Mouse (Mus musculus): ENCODE results near the gene Elavl3. TPM values are rescaled to one million over a fixed set of nuclear protein-coding genes. Genes with fewer than 3 reads are reported as not detected.

Elavl3 gene
- total RNA-seq, 2 experiments from 2014 or later, result not detected

- ATAC-seq (replicated peaks; ENCODE audit: low FRiP score, poor library complexity, severe bottlenecking), result no peak
Observed at GRCm38 (mm10) chr9:21976626-21977175, 75.1 kb downstream of the Elavl3 start.

DNA sequence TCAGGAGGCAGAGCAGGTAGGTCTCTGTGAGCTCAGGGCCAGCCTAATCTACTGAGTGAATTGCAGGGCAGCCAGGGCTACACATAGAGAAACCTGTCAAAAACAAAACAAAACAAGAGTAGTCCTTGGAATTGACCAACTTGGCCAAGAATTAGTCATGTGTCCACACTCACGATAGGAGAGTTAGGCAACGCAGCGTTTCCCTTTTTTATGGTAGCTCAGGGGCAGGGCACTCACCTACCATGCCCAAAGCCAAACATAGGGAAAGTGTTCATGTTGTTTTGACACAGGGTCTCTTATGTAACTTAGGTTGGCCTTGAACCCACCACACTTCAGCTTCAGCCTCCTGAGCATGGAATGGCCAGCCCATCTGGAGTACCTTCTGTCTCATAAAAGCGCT lies 82.5 kb downstream of the Elavl3 start:
- no peak for ATAC-seq (replicated peaks; ENCODE audit: low FRiP score, poor library complexity, severe bottlenecking)

- ATAC-seq (replicated peaks; ENCODE audit: low FRiP score, poor library complexity, severe bottlenecking), result no peak
Observed at GRCm38 (mm10) chr9:21968883-21969282, 82.9 kb downstream of the Elavl3 start.

Other genes starting within 250 kb of the Elavl3 start
- gene Angptl8, start 216.5 kb downstream of the Elavl3 start, total RNA-seq (2015; ENCODE audit: low replicate concordance), result not detected in 2 replicates
- not detected in 2 replicates for gene Angptl8, start 216.5 kb downstream of the Elavl3 start, total RNA-seq (2017; ENCODE audit: low replicate concordance)
- gene Dock6, start 199.4 kb downstream of the Elavl3 start, total RNA-seq (2015; ENCODE audit: low replicate concordance), result 2.9 TPM in 1 of 2 replicates, not detected in the other
- 0.26 TPM in 1 of 2 replicates, not detected in the other for gene Dock6, start 199.4 kb downstream of the Elavl3 start, total RNA-seq (2017; ENCODE audit: low replicate concordance)
- gene Rab3d, start 133.8 kb downstream of the Elavl3 start, total RNA-seq (2015; ENCODE audit: low replicate concordance), result 3.8 and 7.2 TPM in 2 replicates
- 5.0 and 11.6 TPM in 2 replicates for gene Rab3d, start 133.8 kb downstream of the Elavl3 start, total RNA-seq (2017; ENCODE audit: low replicate concordance)
- gene Ccdc159, start 124.6 kb downstream of the Elavl3 start, total RNA-seq (2015; ENCODE audit: low replicate concordance), result not detected in 2 replicates
- gene Ccdc159, start 124.6 kb downstream of the Elavl3 start, total RNA-seq (2017; ENCODE audit: low replicate concordance), result not detected in 2 replicates
- gene Tmem205, start 124.5 kb downstream of the Elavl3 start, total RNA-seq (2015; ENCODE audit: low replicate concordance), result 13.8 TPM in 1 of 2 replicates, not detected in the other
- not detected in 2 replicates for gene Tmem205, start 124.5 kb downstream of the Elavl3 start, total RNA-seq (2017; ENCODE audit: low replicate concordance)
- gene Plppr2, start 115.0 kb downstream of the Elavl3 start, total RNA-seq (2015; ENCODE audit: low replicate concordance), result 1.3 TPM in 1 of 2 replicates, not detected in the other
- not detected in 2 replicates for gene Plppr2, start 115.0 kb downstream of the Elavl3 start, total RNA-seq (2017; ENCODE audit: low replicate concordance)
- gene Swsap1, start 96.3 kb downstream of the Elavl3 start, total RNA-seq (2015; ENCODE audit: low replicate concordance), result 0.42 and 3.2 TPM in 2 replicates
- gene Swsap1, start 96.3 kb downstream of the Elavl3 start, total RNA-seq (2017; ENCODE audit: low replicate concordance), result 0.51 TPM in 1 of 2 replicates, not detected in the other
- 244 and 249 TPM in 2 replicates for gene Epor, start 88.5 kb downstream of the Elavl3 start, total RNA-seq (2015; ENCODE audit: low replicate concordance)
- gene Epor, start 88.5 kb downstream of the Elavl3 start, total RNA-seq (2017; ENCODE audit: low replicate concordance), result 188 and 199 TPM in 2 replicates
- gene Rgl3, start 62.6 kb downstream of the Elavl3 start, total RNA-seq (2015; ENCODE audit: low replicate concordance), result not detected in 2 replicates
- not detected in 2 replicates for gene Rgl3, start 62.6 kb downstream of the Elavl3 start, total RNA-seq (2017; ENCODE audit: low replicate concordance)
- not detected in 2 replicates for gene Ccdc151, start 49.4 kb downstream of the Elavl3 start, total RNA-seq (2015; ENCODE audit: low replicate concordance)
- gene Ccdc151, start 49.4 kb downstream of the Elavl3 start, total RNA-seq (2017; ENCODE audit: low replicate concordance), result not detected in 2 replicates
- 27.0 and 27.7 TPM in 2 replicates for gene Prkcsh, start 49.2 kb downstream of the Elavl3 start, total RNA-seq (2015; ENCODE audit: low replicate concordance)
- gene Prkcsh, start 49.2 kb downstream of the Elavl3 start, total RNA-seq (2017; ENCODE audit: low replicate concordance), result 41.6 and 62.9 TPM in 2 replicates
- not detected in 2 replicates for gene Gm49318, start 19.2 kb upstream of the Elavl3 start, total RNA-seq (2015; ENCODE audit: low replicate concordance)
- gene Gm49318, start 19.2 kb upstream of the Elavl3 start, total RNA-seq (2017; ENCODE audit: low replicate concordance), result not detected in 2 replicates
- 2.1 and 6.1 TPM in 2 replicates for gene Zfp653, start 19.4 kb upstream of the Elavl3 start, total RNA-seq (2015; ENCODE audit: low replicate concordance)
- 6.0 and 11.2 TPM in 2 replicates for gene Zfp653, start 19.4 kb upstream of the Elavl3 start, total RNA-seq (2017; ENCODE audit: low replicate concordance)
- 3.4 TPM in 1 of 2 replicates, not detected in the other for gene Ecsit, start 33.4 kb upstream of the Elavl3 start, total RNA-seq (2015; ENCODE audit: low replicate concordance)
- gene Ecsit, start 33.4 kb upstream of the Elavl3 start, total RNA-seq (2017; ENCODE audit: low replicate concordance), result 2.0 and 4.9 TPM in 2 replicates
- not detected in 2 replicates for gene Cnn1, start 47.2 kb upstream of the Elavl3 start, total RNA-seq (2015; ENCODE audit: low replicate concordance)
- not detected in 2 replicates for gene Cnn1, start 47.2 kb upstream of the Elavl3 start, total RNA-seq (2017; ENCODE audit: low replicate concordance)
- gene Elof1, start 65.1 kb upstream of the Elavl3 start, total RNA-seq (2015; ENCODE audit: low replicate concordance), result 70.8 and 101 TPM in 2 replicates
- 21.3 and 26.2 TPM in 2 replicates for gene Elof1, start 65.1 kb upstream of the Elavl3 start, total RNA-seq (2017; ENCODE audit: low replicate concordance)
- 98.5 and 142 TPM in 2 replicates for gene Acp5, start 83.7 kb upstream of the Elavl3 start, total RNA-seq (2015; ENCODE audit: low replicate concordance)
- gene Acp5, start 83.7 kb upstream of the Elavl3 start, total RNA-seq (2017; ENCODE audit: low replicate concordance), result 95.8 and 125 TPM in 2 replicates
- 2.9 and 29.9 TPM in 2 replicates for gene Pigyl, start 104.8 kb upstream of the Elavl3 start, total RNA-seq (2015; ENCODE audit: low replicate concordance)
- gene Pigyl, start 104.8 kb upstream of the Elavl3 start, total RNA-seq (2017; ENCODE audit: low replicate concordance), result 6.8 and 29.6 TPM in 2 replicates
- not detected in 2 replicates for gene Zfp872, start 136.1 kb upstream of the Elavl3 start, total RNA-seq (2015; ENCODE audit: low replicate concordance)
- not detected in 2 replicates for gene Zfp872, start 136.1 kb upstream of the Elavl3 start, total RNA-seq (2017; ENCODE audit: low replicate concordance)
- gene Zfp809, start 173.7 kb upstream of the Elavl3 start, total RNA-seq (2015; ENCODE audit: low replicate concordance), result 12.3 and 15.5 TPM in 2 replicates
- 14.1 and 20.1 TPM in 2 replicates for gene Zfp809, start 173.7 kb upstream of the Elavl3 start, total RNA-seq (2017; ENCODE audit: low replicate concordance)
- 0.36 TPM in 1 of 2 replicates, not detected in the other for gene Zfp599, start 207.9 kb upstream of the Elavl3 start, total RNA-seq (2015; ENCODE audit: low replicate concordance)
- gene Zfp599, start 207.9 kb upstream of the Elavl3 start, total RNA-seq (2017; ENCODE audit: low replicate concordance), result 0.77 and 1.1 TPM in 2 replicates